Mouse (Mus musculus) layer of hippocampus, postnatal 14 days (tissue): Measurements from ENCODE around the gene Abcb6. TPM values are rescaled to one million over a fixed set of nuclear protein-coding genes. Genes with fewer than 3 reads are reported as not detected.
A peak's percentile ranks its signal among the peaks of the same experiment; 100 is the strongest.

Source experiments
- DNase-seq, 2 experiments: peaks; one replicate each; pipeline ENCODE4 v3.0.0; 2021 to 2022; ENCODE audit warnings: low spot score in 2 of 2, mixed read lengths in 1 of 2
- long read RNA-seq, 2 experiments: library from polyadenylated mRNA; stranded (forward); transcript quantifications; one replicate each; pipeline ENCODE4 v2.0.0; 2021
- total RNA-seq, 2 experiments: library from RNA; stranded (reverse); gene quantifications; 2 replicates each; pipeline ENCODE4 v1.2.3; 2021

The Abcb6 gene
- total RNA-seq: 10 to 100 TPM; 30.7 to 35.2 TPM
- long read RNA-seq, experiment 1, transcript Abcb6-201 (19 exons, 2,966 nt): major isoform, 31 of 46 reads
- long read RNA-seq, experiment 1, partial matches to known transcripts: 2 of 46 reads
- long read RNA-seq, experiment 1, other reads (novel, unspliced or antisense): 11 of 46 reads
- long read RNA-seq, experiment 2, transcript Abcb6-201 (19 exons, 2,966 nt): major isoform, 41 of 49 reads
- long read RNA-seq, experiment 2, partial matches to known transcripts: 1 of 49 reads
- long read RNA-seq, experiment 2, other reads (novel, unspliced or antisense): 7 of 49 reads

- peak; percentile 89 to 95 for DNase-seq
Measured at GRCm38 (mm10) chr1:75180105-75180590, at the start of gene Abcb6. TSS of gene Abcb6 (minus strand) at chr1:75180392.

GRCm38 (mm10) chr1:75229158-75229557, 49.0 kb upstream of the Abcb6 start:
- DNase-seq: no peak

GRCm38 (mm10) chr1:75227653-75228052, 47.5 kb upstream of the Abcb6 start:
- DNase-seq: no peak

GRCm38 (mm10) chr1:75226138-75226537, 45.9 kb upstream of the Abcb6 start:
- no peak for DNase-seq

- no peak for DNase-seq
Measured at GRCm38 (mm10) chr1:75225473-75225872, 45.3 kb upstream of the Abcb6 start.

GRCm38 (mm10) chr1:75223532-75223931, 43.3 kb upstream of the Abcb6 start:
- no peak for DNase-seq

- no peak for DNase-seq
Measured at GRCm38 (mm10) chr1:75222926-75223325, 42.7 kb upstream of the Abcb6 start.

- no peak for DNase-seq
Measured at GRCm38 (mm10) chr1:75221538-75221937, 41.3 kb upstream of the Abcb6 start.

GRCm38 (mm10) chr1:75219531-75219930, 39.3 kb upstream of the Abcb6 start, which contains the start of gene Tuba4a:
TSS of gene Tuba4a (minus strand) at chr1:75219865.
- no peak for DNase-seq

- peak; percentile 84 to 91 for DNase-seq
Measured at GRCm38 (mm10) chr1:75219078-75219477, 38.9 kb upstream of the Abcb6 start.

- DNase-seq: peak; percentile 52 to 60
Measured at GRCm38 (mm10) chr1:75218227-75219001, 38.2 kb upstream of the Abcb6 start.

- no peak for DNase-seq
Measured at GRCm38 (mm10) chr1:75217893-75218226, 37.7 kb upstream of the Abcb6 start.

GRCm38 (mm10) chr1:75216797-75217585, 36.8 kb upstream of the Abcb6 start:
- no peak for DNase-seq

- no peak for DNase-seq
Measured at GRCm38 (mm10) chr1:75215785-75216184, 35.6 kb upstream of the Abcb6 start.

- DNase-seq: peak; percentile 66 to 85
Measured at GRCm38 (mm10) chr1:75214886-75215285, 34.7 kb upstream of the Abcb6 start.

- no peak for DNase-seq
Measured at GRCm38 (mm10) chr1:75214442-75214841, 34.2 kb upstream of the Abcb6 start.

- DNase-seq: no peak
Measured at GRCm38 (mm10) chr1:75213096-75213495, 32.9 kb upstream of the Abcb6 start.

- DNase-seq: no peak
Measured at GRCm38 (mm10) chr1:75212542-75212941, 32.4 kb upstream of the Abcb6 start.

- no peak for DNase-seq
Measured at GRCm38 (mm10) chr1:75211141-75211708, 31.0 kb upstream of the Abcb6 start.

- peak; percentile 94 to 98 for DNase-seq
Measured at GRCm38 (mm10) chr1:75210136-75211087, 30.2 kb upstream of the Abcb6 start, which contains the start of the genes Glb1l and Stk16. TSS of gene Glb1l (minus strand) at chr1:75210813. TSS of gene Stk16 (plus strand) at chr1:75210838.
